Mouse (Mus musculus) stomach, embryonic 15.5 days (tissue): ENCODE data around the gene Tubgcp4. TPM values are rescaled to one million over a fixed set of nuclear protein-coding genes. Genes with fewer than 3 reads are reported as not detected.

Experiments used
- ATAC-seq: fragments of 200-750 bp; cut with Nextera tagmentation; 2 replicates; pipeline ENCODE4 v1.8.0; 2017; ENCODE audit warnings: low read depth, moderate number of reproducible peaks, moderate TSS enrichment; ENCODE audit not compliant: insufficient read depth, low FRiP score
- H3K27ac ChIP-seq: fragments of 300-500 bp; sonication (generic); 2 replicates; pipeline ENCODE4 v1.5.1; 2015; ENCODE audit warnings: mild to moderate bottlenecking, inconsistent platforms
- H3K27me3 ChIP-seq: fragments of 300-500 bp; sonication (generic); replicated peaks from 2 replicates; pipeline ENCODE4 v1.6.1; 2015; ENCODE audit warnings: inconsistent platforms
- H3K36me3 ChIP-seq: fragments of 300-500 bp; sonication (generic); 2 replicates; pipeline ENCODE4 v1.6.1; 2015; ENCODE audit warnings: inconsistent platforms
- H3K4me1 ChIP-seq: fragments of 300-500 bp; sonication (generic); 2 replicates; pipeline ENCODE4 v1.6.1; 2015; ENCODE audit warnings: inconsistent platforms
- H3K4me2 ChIP-seq: fragments of 300-500 bp; sonication (generic); 2 replicates; pipeline ENCODE4 v1.6.1; 2015; ENCODE audit warnings: mild to moderate bottlenecking, inconsistent platforms
- H3K4me3 ChIP-seq: fragments of 300-500 bp; sonication (generic); replicated peaks from 2 replicates; pipeline ENCODE4 v1.5.1; 2015; ENCODE audit warnings: inconsistent platforms
- H3K9ac ChIP-seq: fragments of 300-500 bp; sonication (generic); 2 replicates; pipeline ENCODE4 v1.6.1; 2015; ENCODE audit warnings: inconsistent platforms
- H3K9me3 ChIP-seq: fragments of 300-500 bp; sonication (generic); 2 replicates; pipeline ENCODE4 v1.6.1; 2016; ENCODE audit warnings: inconsistent platforms
- WGBS: fragments of 180-500 bp; shearing (Covaris S2); methylation state at CpG from one replicate; pipeline ENCODE4 v1.1.7; 2015; 5-methylcytosine and 5-hydroxymethylcytosine counted together
- polyA plus RNA-seq: library from polyadenylated mRNA; unstranded; fragments of >200 nt; fragmentation: Nextera tagmentation; extraction: Ambion mirVana; gene quantifications from 2 replicates; pipeline ENCODE4 v1.2.1, GENCODE M21; 2015

Gene Tubgcp4
- polyA plus RNA-seq, 1 experiment from 2014 or later: 50.5 TPM

- WGBS: 79% methylated on average over 5 of the region's 5 CpGs
- no peak overlapping the region for H3K4me2 ChIP-seq
- peaks cover 4% of the 10 kb centered on the region; the same call in 1 of the 2 replicates for H3K36me3 ChIP-seq
- H3K9ac ChIP-seq: no peak overlapping the region
- no peaks in the 10 kb centered on the region for H3K27me3 ChIP-seq
- H3K27ac ChIP-seq: no peak overlapping the region
- H3K9me3 ChIP-seq: no peaks in the 10 kb centered on the region
- no peak for ATAC-seq
- H3K4me1 ChIP-seq: no peaks in the 10 kb centered on the region
- H3K4me3 ChIP-seq: no peak overlapping the region
These were observed 20.8 kb upstream of the Tubgcp4 start for GRCm38 (mm10) chr2:121149679-121150078.

- Histone ChIP-seq H3K27ac (no peak overlapping the region), H3K4me1 (no peaks in the 10 kb centered on the region), H3K27me3 (no peaks in the 10 kb centered on the region), H3K4me3 (no peak overlapping the region), H3K9me3 (no peaks in the 10 kb centered on the region), H3K4me2 (no peak overlapping the region), H3K9ac (no peak overlapping the region), H3K36me3 (peaks cover 6% of the 10 kb centered on the region; the same call in 1 of the 2 replicates)
- whole genome bisulfite sequencing: 93% methylated on average over 3 of the region's 3 CpGs
- ATAC-seq: no peak
These were observed 17.4 kb upstream of the Tubgcp4 start for GRCm38 (mm10) chr2:121153100-121153499.

- Histone ChIP-seq H3K4me3 (peak overlapping the region; percentile 74), H3K4me1 (peaks cover 11% of the 10 kb centered on the region), H3K4me2 (peak overlapping the region; percentile 72), H3K36me3 (peaks cover 8% of the 10 kb centered on the region; the same call in 1 of the 2 replicates), H3K9ac (no peak overlapping the region), H3K27ac (no peak overlapping the region), H3K27me3 (no peaks in the 10 kb centered on the region), H3K9me3 (no peaks in the 10 kb centered on the region)
- WGBS: 32% methylated on average over 4 of the region's 4 CpGs
- no peak for ATAC-seq
These were observed 1.3 kb upstream of the Tubgcp4 start for GRCm38 (mm10) chr2:121169173-121169572.

GRCm38 (mm10) chr2:121169902-121170301, 552 bp upstream of the Tubgcp4 start:
- no peaks in the 10 kb centered on the region for H3K9me3 ChIP-seq
- peak overlapping the region; percentile 72 for H3K4me2 ChIP-seq
- peaks cover 8% of the 10 kb centered on the region; the same call in 1 of the 2 replicates for H3K36me3 ChIP-seq
- H3K4me3 ChIP-seq: peak overlapping the region; percentile 74
- peaks cover 11% of the 10 kb centered on the region for H3K4me1 ChIP-seq
- 5% methylated on average over 9 of the region's 9 CpGs for WGBS
- H3K27ac ChIP-seq: peak overlapping the region; percentile 94
- H3K27me3 ChIP-seq: no peaks in the 10 kb centered on the region
- ATAC-seq: no peak
- H3K9ac ChIP-seq: peak overlapping the region; percentile 67

- Histone ChIP-seq H3K9me3 (no peaks in the 10 kb centered on the region), H3K36me3 (peaks cover 4% of the 10 kb centered on the region), H3K27ac (peak within 1 kb of the TSS; percentile 94), H3K9ac (peak within 1 kb of the TSS; percentile 67), H3K4me1 (peaks cover 11% of the 10 kb centered on the region), H3K4me2 (peak within 1 kb of the TSS; percentile 72), H3K27me3 (no peaks in the 10 kb centered on the region), H3K4me3 (peak within 1 kb of the TSS; percentile 74)
- under 1% methylated on average over 66 of the region's 66 CpGs for WGBS
- peak; percentile 97 for ATAC-seq
These were observed 707 bp downstream of the Tubgcp4 start, which contains the start of gene Zscan29 for GRCm38 (mm10) chr2:121170980-121171742. Gene Zscan29 (minus strand): TSS chr2:121171125.

GRCm38 (mm10) chr2:121178828-121179479, 8.5 kb downstream of the Tubgcp4 start:
- H3K9ac ChIP-seq: no peak overlapping the region
- peaks cover 20% of the 10 kb centered on the region for H3K36me3 ChIP-seq
- no peak for ATAC-seq
- H3K27me3 ChIP-seq: no peaks in the 10 kb centered on the region
- no peak overlapping the region for H3K4me3 ChIP-seq
- H3K4me2 ChIP-seq: no peak overlapping the region
- no peaks in the 10 kb centered on the region for H3K9me3 ChIP-seq
- 94% methylated on average over 3 of the region's 3 CpGs for WGBS
- no peaks in the 10 kb centered on the region for H3K4me1 ChIP-seq
- H3K27ac ChIP-seq: no peak overlapping the region

GRCm38 (mm10) chr2:121183431-121183830, 13.0 kb downstream of the Tubgcp4 start:
- no peaks in the 10 kb centered on the region for H3K4me1 ChIP-seq
- H3K4me3 ChIP-seq: no peak overlapping the region
- H3K27me3 ChIP-seq: no peaks in the 10 kb centered on the region
- H3K9ac ChIP-seq: no peak overlapping the region
- no peak overlapping the region for H3K27ac ChIP-seq
- WGBS: 81% methylated on average over 5 of the region's 5 CpGs
- H3K4me2 ChIP-seq: no peak overlapping the region
- peaks cover 23% of the 10 kb centered on the region for H3K36me3 ChIP-seq
- no peak for ATAC-seq
- H3K9me3 ChIP-seq: no peaks in the 10 kb centered on the region

- WGBS: 96% methylated on average over 7 of the region's 7 CpGs
- ATAC-seq: no peak
- Histone ChIP-seq H3K9me3 (no peaks in the 10 kb centered on the region), H3K4me3 (no peak overlapping the region), H3K36me3 (peaks cover 23% of the 10 kb centered on the region), H3K9ac (no peak overlapping the region), H3K27ac (no peak overlapping the region), H3K4me2 (no peak overlapping the region), H3K27me3 (no peaks in the 10 kb centered on the region), H3K4me1 (no peaks in the 10 kb centered on the region)
These were observed 13.7 kb downstream of the Tubgcp4 start for GRCm38 (mm10) chr2:121184142-121184541.

- Histone ChIP-seq H3K9me3 (no peaks in the 10 kb centered on the region), H3K36me3 (peaks cover 59% of the 10 kb centered on the region), H3K27me3 (no peaks in the 10 kb centered on the region), H3K4me2 (no peak overlapping the region), H3K4me3 (no peak overlapping the region), H3K27ac (no peak overlapping the region), H3K9ac (no peak overlapping the region), H3K4me1 (no peaks in the 10 kb centered on the region)
- WGBS: 67% methylated on average over 1 of the region's 1 CpGs
- ATAC-seq: no peak
These were observed 18.1 kb downstream of the Tubgcp4 start for GRCm38 (mm10) chr2:121188530-121188929.

GRCm38 (mm10) chr2:121195466-121195865, 25.0 kb downstream of the Tubgcp4 start:
- Histone ChIP-seq H3K9ac (no peak overlapping the region), H3K4me2 (no peak overlapping the region), H3K4me1 (no peaks in the 10 kb centered on the region), H3K36me3 (peaks cover 57% of the 10 kb centered on the region), H3K27ac (no peak overlapping the region), H3K4me3 (no peak overlapping the region), H3K27me3 (no peaks in the 10 kb centered on the region), H3K9me3 (no peaks in the 10 kb centered on the region)
- no peak for ATAC-seq
- 91% methylated on average over 9 of the region's 9 CpGs for WGBS

- no peak overlapping the region for H3K4me2 ChIP-seq
- H3K36me3 ChIP-seq: peaks cover 42% of the 10 kb centered on the region
- H3K9me3 ChIP-seq: no peaks in the 10 kb centered on the region
- no peak for ATAC-seq
- H3K9ac ChIP-seq: no peak overlapping the region
- no peak overlapping the region for H3K4me3 ChIP-seq
- H3K27ac ChIP-seq: no peak overlapping the region
- no peaks in the 10 kb centered on the region for H3K27me3 ChIP-seq
- H3K4me1 ChIP-seq: no peaks in the 10 kb centered on the region
- WGBS: 92% methylated on average over 17 of the region's 17 CpGs
These were observed 33.8 kb downstream of the Tubgcp4 start for GRCm38 (mm10) chr2:121204276-121204675.

GRCm38 (mm10) chr2:121206541-121206940, 36.1 kb downstream of the Tubgcp4 start:
- Histone ChIP-seq H3K4me3 (no peak overlapping the region), H3K9ac (no peak overlapping the region), H3K4me2 (no peak overlapping the region), H3K36me3 (peaks cover 39% of the 10 kb centered on the region), H3K4me1 (no peaks in the 10 kb centered on the region), H3K27me3 (no peaks in the 10 kb centered on the region), H3K9me3 (no peaks in the 10 kb centered on the region), H3K27ac (no peak overlapping the region)
- 85% methylated on average over 3 of the region's 3 CpGs for WGBS
- no peak for ATAC-seq
